Mouse (Mus musculus) c-Kit-positive CD71-positive TER-119-negative erythroid progenitor cells, embryonic 14.5 days (primary cell): ENCODE measurements around the gene Sh3bgr.

Experiments used
- DNase-seq: peaks from one replicate; pipeline ENCODE4 v3.0.0-alpha.2; 2013; ENCODE audit warnings: low read depth

Sh3bgr gene

GRCm38 (mm10) chr16:96199913-96200701, at the start of gene Sh3bgr:
Gene Sh3bgr, plus strand, starts transcription at chr16:96200450.
- DNase-seq, result no peak

GRCm38 (mm10) chr16:96150995-96151394, 49.3 kb upstream of the Sh3bgr start:
- no peak for DNase-seq

GRCm38 (mm10) chr16:96151551-96151950, 48.7 kb upstream of the Sh3bgr start:
- peak; percentile 36 for DNase-seq

- no peak for DNase-seq
Observed at GRCm38 (mm10) chr16:96154476-96154875, 45.8 kb upstream of the Sh3bgr start.

- no peak for DNase-seq
Observed at GRCm38 (mm10) chr16:96156019-96156418, 44.2 kb upstream of the Sh3bgr start.

- no peak for DNase-seq
Observed at GRCm38 (mm10) chr16:96157171-96157570, 43.1 kb upstream of the Sh3bgr start.

- no peak for DNase-seq
Observed at GRCm38 (mm10) chr16:96158511-96159080, 41.7 kb upstream of the Sh3bgr start.

- DNase-seq, result peak; percentile 20
Observed at GRCm38 (mm10) chr16:96159091-96159731, 41.0 kb upstream of the Sh3bgr start.

- no peak for DNase-seq
Observed at GRCm38 (mm10) chr16:96159794-96160346, 40.4 kb upstream of the Sh3bgr start.

- DNase-seq, result no peak
Observed at GRCm38 (mm10) chr16:96160927-96161326, 39.3 kb upstream of the Sh3bgr start.

GRCm38 (mm10) chr16:96161336-96161735, 38.9 kb upstream of the Sh3bgr start:
- DNase-seq, result no peak

GRCm38 (mm10) chr16:96165723-96166264, 34.5 kb upstream of the Sh3bgr start:
- DNase-seq, result no peak

GRCm38 (mm10) chr16:96168837-96169236, 31.4 kb upstream of the Sh3bgr start:
- no peak for DNase-seq

GRCm38 (mm10) chr16:96173648-96174047, 26.6 kb upstream of the Sh3bgr start:
- DNase-seq, result no peak

GRCm38 (mm10) chr16:96175399-96175798, 24.9 kb upstream of the Sh3bgr start:
- no peak for DNase-seq

- DNase-seq, result no peak
Observed at GRCm38 (mm10) chr16:96179156-96179555, 21.1 kb upstream of the Sh3bgr start.

GRCm38 (mm10) chr16:96187619-96188018, 12.6 kb upstream of the Sh3bgr start:
- DNase-seq, result no peak

GRCm38 (mm10) chr16:96191531-96192506, 8.4 kb upstream of the Sh3bgr start, which contains the start of gene Lca5l:
Gene Lca5l, minus strand, starts transcription at chr16:96192271.
- peak; percentile 97 for DNase-seq

- no peak for DNase-seq
Observed at GRCm38 (mm10) chr16:96200702-96201028, 415 bp downstream of the Sh3bgr start.

- DNase-seq, result no peak
Observed at GRCm38 (mm10) chr16:96201485-96202232, 1.4 kb downstream of the Sh3bgr start.

- DNase-seq, result no peak
Observed at GRCm38 (mm10) chr16:96209789-96210188, 9.5 kb downstream of the Sh3bgr start.
